Mouse (Mus musculus) MEL (cell line): Measurements from ENCODE around the gene Ccdc151. TPM values are rescaled to one million over a fixed set of nuclear protein-coding genes. Genes with fewer than 3 reads are reported as not detected.

Source experiments
- DNase-seq: peaks from one replicate; pipeline ENCODE4 v3.0.0; 2011; ENCODE audit warnings: low read depth, low spot score
- H3K27ac ChIP-seq: 2 replicates; pipeline ENCODE4 v1.5.1; 2012; ENCODE audit warnings: low read depth, mild to moderate bottlenecking, control low read depth, low read length, moderate library complexity; ENCODE audit not compliant: control insufficient read depth
- H3K27me3 ChIP-seq, 2 experiments: fragments of 150-350 bp in 1 of 2; sonication (generic) in 1 of 2; 2 replicates each; pipeline ENCODE4 v1.6.1; 2012; ENCODE audit warnings: low read length in 2 of 2, mild to moderate bottlenecking in 2 of 2, improper control_type of control experiment in 1 of 2, moderate library complexity in 1 of 2; ENCODE audit not compliant: insufficient read depth in 2 of 2, control insufficient read depth in 1 of 2
- H3K36me3 ChIP-seq, 2 experiments: 2 replicates each; pipeline ENCODE4 v1.6.1; 2012 to 2014; ENCODE audit warnings: low read length in 2 of 2, improper control_type of control experiment in 1 of 2, inconsistent platforms in 1 of 2, mild to moderate bottlenecking in 1 of 2; ENCODE audit not compliant: insufficient read depth in 2 of 2, control insufficient read depth in 1 of 2
- H3K4me1 ChIP-seq, 2 experiments: fragments of 150-350 bp in 1 of 2; sonication (generic) in 1 of 2; 2 replicates each; pipeline ENCODE4 v1.6.1; 2012; ENCODE audit warnings: low read length in 2 of 2, improper control_type of control experiment in 1 of 2, mild to moderate bottlenecking in 1 of 2; ENCODE audit not compliant: insufficient read depth in 2 of 2, control insufficient read depth in 1 of 2
- H3K4me3 ChIP-seq, 2 experiments: fragments of 150-350 bp in 1 of 2; sonication (generic) in 1 of 2; 2 replicates each; pipeline ENCODE4 v1.5.1; 2012; ENCODE audit warnings: low read depth in 2 of 2, low read length in 2 of 2, mild to moderate bottlenecking in 2 of 2, moderate library complexity in 2 of 2, control low read depth in 1 of 2, improper control_type of control experiment in 1 of 2; ENCODE audit not compliant: control insufficient read depth in 1 of 2, insufficient read depth in 1 of 2
- H3K79me2 ChIP-seq: 2 replicates; pipeline ENCODE4 v1.6.1; 2012; ENCODE audit warnings: mild to moderate bottlenecking, low read length, moderate library complexity; ENCODE audit not compliant: control insufficient read depth, poor library complexity, insufficient read depth
- H3K9ac ChIP-seq: 2 replicates; pipeline ENCODE4 v1.6.1; 2012; ENCODE audit warnings: low read depth, mild to moderate bottlenecking, control low read depth, low read length, moderate library complexity; ENCODE audit not compliant: control insufficient read depth, poor library complexity, severe bottlenecking
- H3K9me3 ChIP-seq: fragments of 150-350 bp; sonication (generic); replicated peaks from 2 replicates; pipeline ENCODE4 v1.6.1; 2012; ENCODE audit warnings: mild to moderate bottlenecking, low read length, improper control_type of control experiment, moderate library complexity; ENCODE audit not compliant: insufficient read depth
- BHLHE40 ChIP-seq: IDR thresholded peaks from 2 replicates; pipeline ENCODE4 v1.6.1; 2012; ENCODE audit warnings: low read depth, mild to moderate bottlenecking, inconsistent platforms, low read length, improper control_type of control experiment, borderline replicate concordance
- CHD1 ChIP-seq: IDR thresholded peaks from 2 replicates; pipeline ENCODE4 v1.6.1; 2012; ENCODE audit warnings: low read depth, mild to moderate bottlenecking, inconsistent platforms, low read length, improper control_type of control experiment
- E2F4 ChIP-seq: IDR thresholded peaks from 2 replicates; pipeline ENCODE4 v1.6.1; 2011; ENCODE audit warnings: low read depth, low read length, improper control_type of control experiment, borderline replicate concordance
- ELF1 ChIP-seq: IDR thresholded peaks from 2 replicates; pipeline ENCODE4 v1.6.1; 2014; ENCODE audit warnings: low read depth, mild to moderate bottlenecking, inconsistent platforms, low read length, improper control_type of control experiment, moderate library complexity
- EP300 ChIP-seq, 2 experiments: IDR thresholded peaks; 2 replicates each; pipeline ENCODE4 v1.6.1; 2011; ENCODE audit warnings: improper control_type of control experiment in 2 of 2, low read length in 2 of 2, low read depth in 1 of 2, mild to moderate bottlenecking in 1 of 2
- ETS1 ChIP-seq: IDR thresholded peaks from 2 replicates; pipeline ENCODE4 v1.6.1; 2012; ENCODE audit warnings: low read depth, mild to moderate bottlenecking, inconsistent platforms, low read length, improper control_type of control experiment, moderate library complexity
- GATA1 ChIP-seq: IDR thresholded peaks from 2 replicates; pipeline ENCODE4 v1.6.1; 2011; ENCODE audit warnings: low read depth, low read length, improper control_type of control experiment
- HCFC1 ChIP-seq: IDR thresholded peaks from 2 replicates; pipeline ENCODE4 v1.6.1; 2012; ENCODE audit warnings: low read depth, mild to moderate bottlenecking, inconsistent platforms, low read length, improper control_type of control experiment, moderate library complexity
- JUND ChIP-seq: IDR thresholded peaks from 2 replicates; pipeline ENCODE4 v1.6.1; 2011; ENCODE audit warnings: low read depth, mild to moderate bottlenecking, improper control_type of control experiment, low read length
- MAX ChIP-seq: IDR thresholded peaks from 2 replicates; pipeline ENCODE4 v1.6.1; 2011; ENCODE audit warnings: low read length, improper control_type of control experiment
- MAZ ChIP-seq: IDR thresholded peaks from 2 replicates; pipeline ENCODE4 v1.6.1; 2012; ENCODE audit warnings: low read depth, mild to moderate bottlenecking, inconsistent platforms, low read length, improper control_type of control experiment
- MEF2A ChIP-seq: IDR thresholded peaks from 2 replicates; pipeline ENCODE4 v1.6.1; 2014; ENCODE audit warnings: low read depth, mild to moderate bottlenecking, inconsistent platforms, low read length, improper control_type of control experiment; ENCODE audit not compliant: poor library complexity, insufficient replicate concordance, severe bottlenecking; ENCODE audit errors: extremely low read depth
- MYB ChIP-seq: IDR thresholded peaks from 2 replicates; pipeline ENCODE4 v1.6.1; 2011; ENCODE audit warnings: mild to moderate bottlenecking, low read depth, low read length, improper control_type of control experiment
- MYC ChIP-seq: IDR thresholded peaks from 2 replicates; pipeline ENCODE4 v1.6.1; 2011; ENCODE audit warnings: low read depth, mild to moderate bottlenecking, low read length, improper control_type of control experiment, moderate library complexity
- NRF1 ChIP-seq: IDR thresholded peaks from 2 replicates; pipeline ENCODE4 v1.6.1; 2014; ENCODE audit warnings: low read depth, mild to moderate bottlenecking, inconsistent platforms, low read length, improper control_type of control experiment, moderate library complexity; ENCODE audit not compliant: poor library complexity, insufficient read depth, severe bottlenecking
- POLR2A ChIP-seq, 2 experiments: IDR thresholded peaks; 2 replicates each; pipeline ENCODE4 v1.6.1; 2011 to 2012; ENCODE audit warnings: low read length in 2 of 2, mild to moderate bottlenecking in 2 of 2, control low read depth in 1 of 2, improper control_type of control experiment in 1 of 2, low read depth in 1 of 2, moderate library complexity in 1 of 2; ENCODE audit not compliant: control insufficient read depth in 1 of 2, insufficient read depth in 1 of 2, poor library complexity in 1 of 2
- POLR2AphosphoS5 ChIP-seq: IDR thresholded peaks from 2 replicates; pipeline ENCODE4 v1.6.1; 2012; ENCODE audit warnings: low read depth, borderline replicate concordance, mild to moderate bottlenecking, inconsistent platforms, low read length, moderate library complexity, mixed read lengths
- SIN3A ChIP-seq: IDR thresholded peaks from 2 replicates; pipeline ENCODE4 v1.6.1; 2012; ENCODE audit warnings: low read length, improper control_type of control experiment, inconsistent platforms
- SMC3 ChIP-seq: IDR thresholded peaks from 2 replicates; pipeline ENCODE4 v1.6.1; 2011; ENCODE audit warnings: low read depth, low read length, improper control_type of control experiment
- TBP ChIP-seq: IDR thresholded peaks from 2 replicates; pipeline ENCODE4 v1.8.0; 2011; ENCODE audit warnings: low read depth, low read length, improper control_type of control experiment
- USF2 ChIP-seq, 2 experiments: IDR thresholded peaks; 2 replicates each; pipeline ENCODE4 v1.6.1; 2011 to 2012; ENCODE audit warnings: improper control_type of control experiment in 2 of 2, low read length in 2 of 2, borderline replicate concordance in 1 of 2, inconsistent platforms in 1 of 2, low read depth in 1 of 2, mild to moderate bottlenecking in 1 of 2; ENCODE audit not compliant: insufficient read depth in 1 of 2
- ZNF384 ChIP-seq: IDR thresholded peaks from 2 replicates; pipeline ENCODE4 v1.6.1; 2012; ENCODE audit warnings: low read depth, mild to moderate bottlenecking, inconsistent platforms, low read length, improper control_type of control experiment
- polyA plus RNA-seq, 2 experiments: library from polyadenylated mRNA; stranded (reverse) in 1 of 2; unstranded in 1 of 2; fragments of >175 nt in 1 of 2; fragments of >200 nt in 1 of 2; gene quantifications; 2 replicates each; pipeline versions ENCODE4 v1.2.1 to v1.2.4; 2012; ENCODE audit warnings: low replicate concordance in 2 of 2, low read depth in 1 of 2; ENCODE audit not compliant: insufficient read length in 2 of 2, insufficient read depth in 1 of 2, missing spikeins in 1 of 2
- total RNA-seq: library from RNA; depleted of rRNA; stranded (reverse); fragments of 300-350 nt; gene quantifications from 2 replicates; pipeline ENCODE4 v1.2.3, GENCODE M21; 2012

Ccdc151 gene
- total and polyA plus RNA-seq, 3 experiments, result 0.19 to 0.99 TPM; not detected in 1

GRCm38 (mm10) chr9:21958372-21958771, 44.1 kb downstream of the Ccdc151 start:
- Histone ChIP-seq H3K27me3 (no peaks in the 10 kb centered on the region), H3K79me2 (peaks cover 39% of the 10 kb centered on the region), H3K36me3 (peaks cover 14 to 31% of the 10 kb centered on the region in 2 experiments), H3K4me1 (peaks cover 12 to 39% of the 10 kb centered on the region in 2 experiments), H3K27ac (0 out of 2 replicates have a peak overlapping the region, but pooled peaks have one; percentile 1), H3K9me3 (no peaks in the 10 kb centered on the region), H3K9ac (no peak overlapping the region), H3K4me3 (no peak overlapping the region)
- TF ChIP-seq NRF1 (no peak), POLR2AphosphoS5 (no peak), BHLHE40 (no peak), SMC3 (no peak), TBP (no peak), MEF2A (no peak), GATA1 (no peak), E2F4 (no peak), JUND (no peak), MYC (no peak), CHD1 (no peak), EP300 (IDR thresholded peaks at IDR 0.05; ENCODE audit: low read depth in 1 of 2, low read length in 2 of 2) (no peak), ETS1 (no peak), ZNF384 (no peak), SIN3A (no peak), POLR2A (IDR thresholded peaks at IDR 0.05; ENCODE audit: control insufficient read depth in 1 of 2, insufficient read depth in 1 of 2, low read depth in 1 of 2, low read length in 2 of 2, poor library complexity in 1 of 2) (no peak), MYB (no peak)
- peak; percentile 39 for DNase-seq

GRCm38 (mm10) chr9:21955570-21956281, 46.7 kb downstream of the Ccdc151 start, which contains the start of gene Swsap1:
Swsap1 (plus strand) TSS chr9:21955755.
- H3K36me3 ChIP-seq, result peaks cover 8 to 26% of the 10 kb centered on the region in 2 experiments
- DNase-seq, result peak; percentile 100
- peaks cover 7 to 33% of the 10 kb centered on the region in 2 experiments for H3K4me1 ChIP-seq
- no peaks in the 10 kb centered on the region for H3K27me3 ChIP-seq
- H3K4me3 ChIP-seq, result peak within 1 kb of the TSS; percentile 52 to 66
- H3K79me2 ChIP-seq, result peaks cover 17% of the 10 kb centered on the region
- H3K9ac ChIP-seq, result peak within 1 kb of the TSS; percentile 76
- peak within 1 kb of the TSS; percentile 87 for H3K27ac ChIP-seq
- H3K9me3 ChIP-seq, result no peaks in the 10 kb centered on the region
- TF ChIP-seq USF2 (IDR thresholded peaks at IDR 0.05; ENCODE audit: borderline replicate concordance in 1 of 2, insufficient read depth in 1 of 2, low read depth in 1 of 2, low read length in 2 of 2), result no peak
- TF ChIP-seq MAZ, result no peak
- no peak for TF ChIP-seq ETS1
- no peak for TF ChIP-seq ELF1
- no peak for TF ChIP-seq NRF1
- TF ChIP-seq CHD1, result no peak
- peak; percentile 26; the same call in 1 of the 2 replicates for TF ChIP-seq GATA1
- TF ChIP-seq HCFC1, result no peak
- TF ChIP-seq MAX, result no peak
- TF ChIP-seq, all 39 proteins: peak for 1
